Mouse (Mus musculus): ENCODE data around the gene Fbxw7.
"Not testable (repeated sequence)": the region's sequence is repeated elsewhere in the genome, so short reads cannot be mapped to it uniquely, and the experiment has no call there.

The Fbxw7 gene

GRCm38 (mm10) chr3:84827617-84828016, 12.5 kb downstream of the Fbxw7 start:
- no peak for DNase-seq

- no peak for DNase-seq
Observed at GRCm38 (mm10) chr3:84829366-84829765, 14.3 kb downstream of the Fbxw7 start.

GRCm38 (mm10) chr3:84836029-84836428, 21.0 kb downstream of the Fbxw7 start:
- no peak for DNase-seq

- DNase-seq: no peak
Observed at GRCm38 (mm10) chr3:84837984-84838383, 22.9 kb downstream of the Fbxw7 start.

- DNase-seq: no peak
Observed at GRCm38 (mm10) chr3:84839499-84839898, 24.4 kb downstream of the Fbxw7 start.

GRCm38 (mm10) chr3:84841271-84841670, 26.2 kb downstream of the Fbxw7 start:
- DNase-seq: no peak

- DNase-seq: no peak
Observed at GRCm38 (mm10) chr3:84842793-84843192, 27.7 kb downstream of the Fbxw7 start.

- peak; percentile 75 to 77 for DNase-seq
Observed at GRCm38 (mm10) chr3:84843594-84843993, 28.5 kb downstream of the Fbxw7 start.

GRCm38 (mm10) chr3:84848798-84849197, 33.7 kb downstream of the Fbxw7 start:
- peak; percentile 40 to 60 for DNase-seq

GRCm38 (mm10) chr3:84850418-84850817, 35.4 kb downstream of the Fbxw7 start:
- DNase-seq: peak in 1 of 2 experiments; percentile 24

GRCm38 (mm10) chr3:84851801-84852200, 36.7 kb downstream of the Fbxw7 start:
- peak in 1 of 2 experiments; percentile 19 for DNase-seq

GRCm38 (mm10) chr3:84852877-84853276, 37.8 kb downstream of the Fbxw7 start:
- DNase-seq: peak; percentile 62 to 84

- DNase-seq: no peak
Observed at GRCm38 (mm10) chr3:84854440-84854839, 39.4 kb downstream of the Fbxw7 start.

GRCm38 (mm10) chr3:84860669-84861068, 45.6 kb downstream of the Fbxw7 start:
- peak in 1 of 2 experiments; percentile 24 for DNase-seq

- not testable (repeated sequence) for DNase-seq
Observed at GRCm38 (mm10) chr3:84861817-84862216, 46.7 kb downstream of the Fbxw7 start.

- no peak for DNase-seq
Observed at GRCm38 (mm10) chr3:84865684-84866083, 50.6 kb downstream of the Fbxw7 start.

GRCm38 (mm10) chr3:84866866-84867265, 51.8 kb downstream of the Fbxw7 start:
- no peak for DNase-seq

- DNase-seq: no peak
Observed at GRCm38 (mm10) chr3:84867434-84867975, 52.4 kb downstream of the Fbxw7 start.

GRCm38 (mm10) chr3:84867991-84868390, 52.9 kb downstream of the Fbxw7 start:
- no peak for DNase-seq

- DNase-seq: no peak
Observed at GRCm38 (mm10) chr3:84870126-84870525, 55.1 kb downstream of the Fbxw7 start.

GRCm38 (mm10) chr3:84875306-84875705, 60.2 kb downstream of the Fbxw7 start:
- DNase-seq: no peak

- no peak for DNase-seq
Observed at GRCm38 (mm10) chr3:84876211-84876610, 61.1 kb downstream of the Fbxw7 start.

GRCm38 (mm10) chr3:84883817-84884483, 68.9 kb downstream of the Fbxw7 start:
- peak; percentile 17 to 29 for DNase-seq

- DNase-seq: peak; percentile 29 to 33
Observed at GRCm38 (mm10) chr3:84889648-84890047, 74.6 kb downstream of the Fbxw7 start.

GRCm38 (mm10) chr3:84890983-84891382, 75.9 kb downstream of the Fbxw7 start:
- DNase-seq: no peak
